Mouse (Mus musculus): ENCODE results near the gene Tbx21. TPM values are rescaled to one million over a fixed set of nuclear protein-coding genes. Genes with fewer than 3 reads are reported as not detected.

Gene Tbx21
- polyA plus RNA-seq, 1 experiment from 2014 or later, result 0.21 TPM

- no peaks in the 10 kb centered on the region; the same call in 1 of the 2 replicates for H3K36me3 ChIP-seq (ENCODE audit: control insufficient read depth, insufficient read depth, low read length)
- H3K4me3 ChIP-seq (ENCODE audit: low read depth, low read length), result no peak overlapping the region
- H3K27me3 ChIP-seq (ENCODE audit: control insufficient read depth, insufficient read depth, low read length), result peaks cover 13% of the 10 kb centered on the region; the same call in 1 of the 2 replicates
- no peak overlapping the region for H3K27ac ChIP-seq (ENCODE audit: low read depth, low read length)
- 84% methylated on average over 4 of the region's 4 CpGs for WGBS
- DNase-seq (ENCODE audit: low spot score) (no peak), ATAC-seq (replicated peaks; ENCODE audit: low FRiP score) (no peak)
- H3K9me3 ChIP-seq (ENCODE audit: control insufficient read depth, low read length), result no peaks in the 10 kb centered on the region
- peaks cover 19% of the 10 kb centered on the region for H3K4me1 ChIP-seq (replicated peaks; ENCODE audit: control insufficient read depth, insufficient read depth, low read length)
- no peak overlapping the region for H3K4me2 ChIP-seq (ENCODE audit: low read depth, low read length, severe bottlenecking)
- no peak overlapping the region for H3K9ac ChIP-seq (ENCODE audit: low read length)
These were observed 25.7 kb upstream of the Tbx21 start for GRCm38 (mm10) chr11:97140811-97141210.

GRCm38 (mm10) chr11:97139256-97139655, 24.1 kb upstream of the Tbx21 start:
- peak overlapping the region; percentile 33 for H3K4me3 ChIP-seq (ENCODE audit: low read depth, low read length)
- no peak overlapping the region for H3K27ac ChIP-seq (ENCODE audit: low read depth, low read length)
- peak; percentile 30; the same call in 1 of the 2 replicates for ATAC-seq (replicated peaks; ENCODE audit: low FRiP score)
- H3K9me3 ChIP-seq (ENCODE audit: control insufficient read depth, low read length), result no peaks in the 10 kb centered on the region
- peaks cover 19% of the 10 kb centered on the region for H3K4me1 ChIP-seq (replicated peaks; ENCODE audit: control insufficient read depth, insufficient read depth, low read length)
- DNase-seq (ENCODE audit: low spot score), result no peak
- H3K36me3 ChIP-seq (ENCODE audit: control insufficient read depth, insufficient read depth, low read length), result no peaks in the 10 kb centered on the region; the same call in 1 of the 2 replicates
- peak overlapping the region; percentile 78 for H3K4me2 ChIP-seq (ENCODE audit: low read depth, low read length, severe bottlenecking)
- H3K27me3 ChIP-seq (ENCODE audit: control insufficient read depth, insufficient read depth, low read length), result peaks cover 13% of the 10 kb centered on the region; the same call in 1 of the 2 replicates
- 5% methylated on average over 14 of the region's 15 CpGs for WGBS
- peak overlapping the region; percentile 48 for H3K9ac ChIP-seq (ENCODE audit: low read length)

- H3K9ac ChIP-seq (ENCODE audit: low read length), result peak overlapping the region; percentile 48
- H3K36me3 ChIP-seq (ENCODE audit: control insufficient read depth, insufficient read depth, low read length), result no peaks in the 10 kb centered on the region; the same call in 1 of the 2 replicates
- ATAC-seq (replicated peaks; ENCODE audit: low FRiP score) (peak; percentile 49; the same call in 1 of the 2 replicates), DNase-seq (ENCODE audit: low spot score) (peak; percentile 73)
- peak overlapping the region; percentile 78 for H3K4me2 ChIP-seq (ENCODE audit: low read depth, low read length, severe bottlenecking)
- no peak overlapping the region for H3K27ac ChIP-seq (ENCODE audit: low read depth, low read length)
- no peaks in the 10 kb centered on the region for H3K9me3 ChIP-seq (ENCODE audit: control insufficient read depth, low read length)
- peaks cover 13% of the 10 kb centered on the region; the same call in 1 of the 2 replicates for H3K27me3 ChIP-seq (ENCODE audit: control insufficient read depth, insufficient read depth, low read length)
- peak overlapping the region; percentile 33 for H3K4me3 ChIP-seq (ENCODE audit: low read depth, low read length)
- 8% methylated on average over 64 of the region's 69 CpGs for WGBS
- H3K4me1 ChIP-seq (replicated peaks; ENCODE audit: control insufficient read depth, insufficient read depth, low read length), result peaks cover 19% of the 10 kb centered on the region
These were observed 23.6 kb upstream of the Tbx21 start for GRCm38 (mm10) chr11:97138554-97139226.

- no peak overlapping the region for H3K4me3 ChIP-seq (ENCODE audit: low read depth, low read length)
- H3K4me2 ChIP-seq (ENCODE audit: low read depth, low read length, severe bottlenecking), result no peak overlapping the region
- no peak overlapping the region for H3K27ac ChIP-seq (ENCODE audit: low read depth, low read length)
- DNase-seq (ENCODE audit: low spot score) (no peak), ATAC-seq (replicated peaks; ENCODE audit: low FRiP score) (no peak)
- peaks cover 7% of the 10 kb centered on the region for H3K27me3 ChIP-seq (ENCODE audit: control insufficient read depth, insufficient read depth, low read length)
- H3K36me3 ChIP-seq (ENCODE audit: control insufficient read depth, insufficient read depth, low read length), result no peaks in the 10 kb centered on the region; the same call in 1 of the 2 replicates
- H3K9me3 ChIP-seq (ENCODE audit: control insufficient read depth, low read length), result no peaks in the 10 kb centered on the region
- H3K4me1 ChIP-seq (replicated peaks; ENCODE audit: control insufficient read depth, insufficient read depth, low read length), result peaks cover 6% of the 10 kb centered on the region
- 71% methylated on average over 5 of the region's 5 CpGs for WGBS
- no peak overlapping the region for H3K9ac ChIP-seq (ENCODE audit: low read length)
These were observed 18.1 kb upstream of the Tbx21 start for GRCm38 (mm10) chr11:97133270-97133669.

GRCm38 (mm10) chr11:97132185-97132584, 17.1 kb upstream of the Tbx21 start:
- H3K27ac ChIP-seq (ENCODE audit: low read depth, low read length), result no peak overlapping the region
- 21% methylated on average over 6 of the region's 6 CpGs for WGBS

GRCm38 (mm10) chr11:97131683-97132082, 16.6 kb upstream of the Tbx21 start:
- no peak for ATAC-seq (replicated peaks; ENCODE audit: low FRiP score)
- Histone ChIP-seq H3K9me3 (ENCODE audit: control insufficient read depth, low read length) (no peaks in the 10 kb centered on the region), H3K9ac (ENCODE audit: low read length) (no peak overlapping the region), H3K4me3 (ENCODE audit: low read depth, low read length) (no peak overlapping the region), H3K27me3 (ENCODE audit: control insufficient read depth, insufficient read depth, low read length) (peaks cover 4% of the 10 kb centered on the region), H3K4me2 (ENCODE audit: low read depth, low read length, severe bottlenecking) (no peak overlapping the region), H3K36me3 (ENCODE audit: control insufficient read depth, insufficient read depth, low read length) (no peaks in the 10 kb centered on the region), H3K27ac (ENCODE audit: low read depth, low read length) (no peak overlapping the region), H3K4me1 (replicated peaks; ENCODE audit: control insufficient read depth, insufficient read depth, low read length) (0 out of 2 replicates have a peak, but pooled peaks cover 2% of the 10 kb centered on the region)
- DNase-seq (ENCODE audit: low spot score), result no peak
- WGBS, result 81% methylated on average over 2 of the region's 2 CpGs

More at GRCm38 (mm10) chr11:97132185-97132584, 17.1 kb upstream of the Tbx21 start:
- Histone ChIP-seq H3K9me3 (ENCODE audit: control insufficient read depth, low read length) (no peaks in the 10 kb centered on the region), H3K4me2 (ENCODE audit: low read depth, low read length, severe bottlenecking) (no peak overlapping the region), H3K27me3 (ENCODE audit: control insufficient read depth, insufficient read depth, low read length) (peaks cover 4% of the 10 kb centered on the region), H3K36me3 (ENCODE audit: control insufficient read depth, insufficient read depth, low read length) (no peaks in the 10 kb centered on the region), H3K9ac (ENCODE audit: low read length) (no peak overlapping the region), H3K4me3 (ENCODE audit: low read depth, low read length) (no peak overlapping the region), H3K4me1 (replicated peaks; ENCODE audit: control insufficient read depth, insufficient read depth, low read length) (no peaks in the 10 kb centered on the region)
- no peak for ATAC-seq (replicated peaks; ENCODE audit: low FRiP score)
- DNase-seq (ENCODE audit: low spot score), result no peak

GRCm38 (mm10) chr11:97130318-97130717, 15.2 kb upstream of the Tbx21 start:
- 87% methylated on average over 7 of the region's 7 CpGs for WGBS
- H3K4me1 ChIP-seq (replicated peaks; ENCODE audit: control insufficient read depth, insufficient read depth, low read length), result 0 out of 2 replicates have a peak, but pooled peaks cover 2% of the 10 kb centered on the region
- ATAC-seq (replicated peaks; ENCODE audit: low FRiP score), result no peak
- H3K4me2 ChIP-seq (ENCODE audit: low read depth, low read length, severe bottlenecking), result no peak overlapping the region
- peaks cover 5% of the 10 kb centered on the region for H3K27me3 ChIP-seq (ENCODE audit: control insufficient read depth, insufficient read depth, low read length)
- no peak overlapping the region for H3K4me3 ChIP-seq (ENCODE audit: low read depth, low read length)
- H3K9ac ChIP-seq (ENCODE audit: low read length), result no peak overlapping the region
- no peaks in the 10 kb centered on the region for H3K9me3 ChIP-seq (ENCODE audit: control insufficient read depth, low read length)
- no peak for DNase-seq (ENCODE audit: low spot score)
- no peaks in the 10 kb centered on the region for H3K36me3 ChIP-seq (ENCODE audit: control insufficient read depth, insufficient read depth, low read length)
- no peak overlapping the region for H3K27ac ChIP-seq (ENCODE audit: low read depth, low read length)

- H3K4me1 ChIP-seq (replicated peaks; ENCODE audit: control insufficient read depth, insufficient read depth, low read length), result 0 out of 2 replicates have a peak, but pooled peaks cover 5% of the 10 kb centered on the region
- H3K27me3 ChIP-seq (ENCODE audit: control insufficient read depth, insufficient read depth, low read length), result peaks cover 5% of the 10 kb centered on the region; the same call in 1 of the 2 replicates
- no peak overlapping the region for H3K4me3 ChIP-seq (ENCODE audit: low read depth, low read length)
- H3K9me3 ChIP-seq (ENCODE audit: control insufficient read depth, low read length), result no peaks in the 10 kb centered on the region
- H3K27ac ChIP-seq (ENCODE audit: low read depth, low read length), result no peak overlapping the region
- no peaks in the 10 kb centered on the region for H3K36me3 ChIP-seq (ENCODE audit: control insufficient read depth, insufficient read depth, low read length)
- DNase-seq (ENCODE audit: low spot score) (no peak), ATAC-seq (replicated peaks; ENCODE audit: low FRiP score) (no peak)
- 54% methylated on average over 3 of the region's 3 CpGs for WGBS
- no peak overlapping the region for H3K9ac ChIP-seq (ENCODE audit: low read length)
- no peak overlapping the region for H3K4me2 ChIP-seq (ENCODE audit: low read depth, low read length, severe bottlenecking)
These were observed 13.8 kb upstream of the Tbx21 start for GRCm38 (mm10) chr11:97128956-97129355.

Measured in forebrain, embryonic 11.5 days (tissue).